In genomic region chr9:58709939-58710338, GRCm38 (mm10) we compare ENCODE assay signal across 8 mouse cellular contexts. TPM values are rescaled to one million over a fixed set of nuclear protein-coding genes. Genes with fewer than 3 reads are reported as not detected.
DNase-seq lines count a peak whose midpoint lies in the region; TF ChIP-seq lines count a peak whose summit lies in the region.
"Had no signal": no experiment of that assay in that cellular context is flagged by ENCODE, and none has a peak within 500 bp of the region (broad histone marks: within the 10 kb centered on the region; RNA-seq: fewer than 3 reads in every experiment).

No protein-coding gene starts in this region.

- TF ChIP-seq CTCF in lung, adult 2 months (IDR thresholded peaks at IDR 0.05; ENCODE audit: insufficient read depth, low read length), result peak; percentile 64
- peak; percentile 23; the same call in 1 of the 2 replicates for TF ChIP-seq CTCF in spleen, adult 2 months (IDR thresholded peaks at IDR 0.05; ENCODE audit: extremely low read depth, insufficient read depth, insufficient read length, insufficient replicate concordance)

- H3K36me3 ChIP-seq in spleen, adult 2 months (ENCODE audit: control insufficient read depth, insufficient read depth, low read length), result no peaks in the 10 kb centered on the region
- H3K36me3 ChIP-seq: limb, embryonic 15.5 days had no signal

- no peaks in the 10 kb centered on the region for H3K4me1 ChIP-seq in lung, adult 2 months (ENCODE audit: control insufficient read depth, insufficient read depth, low read length)
- no peaks in the 10 kb centered on the region for H3K4me1 ChIP-seq in spleen, adult 2 months (ENCODE audit: control insufficient read depth, insufficient read depth, insufficient read length)
- H3K4me1 ChIP-seq: limb, embryonic 15.5 days had no signal

- no peak for TF ChIP-seq POLR2A in lung, adult 2 months (IDR thresholded peaks at IDR 0.05; ENCODE audit: borderline replicate concordance, extremely low read depth, low read depth, low read length)
- no peak for TF ChIP-seq POLR2A in spleen, adult 2 months (IDR thresholded peaks at IDR 0.05; ENCODE audit: low read depth, low read length)

- peak; percentile 76 for DNase-seq in 3T3-L1 (ENCODE audit: low read depth, low spot score)
- peak; percentile 2 for DNase-seq in CD4-positive helper T cell, adult 2 months (ENCODE audit: low read depth, low spot score)
- peak; percentile 42 for DNase-seq in c-Kit-negative CD71-positive TER-119-positive erythroid progenitor cells, embryonic 14.5 days (ENCODE audit: low read depth, low spot score)
- DNase-seq in frontal cortex, adult 2 months (ENCODE audit: extremely low spot score in 1 of 2, low spot score in 1 of 2), result peak; percentile 33 to 88
- peak; percentile 78 to 83 for DNase-seq in kidney, postnatal 4 days
- peak; percentile 37 for DNase-seq in lung, adult 2 months
- DNase-seq in spleen, adult 2 months (ENCODE audit: low read depth in 1 of 2, low spot score in 2 of 2), result peak in 1 of 2 experiments; percentile 18

- 4% methylated on average over 2 of the region's 2 CpGs for WGBS in lung, adult 2 months
- 6% methylated on average over 2 of the region's 2 CpGs for WGBS in spleen, adult 2 months

- H3K4me3 ChIP-seq in lung, adult 2 months (replicated peaks; ENCODE audit: extremely low read depth, low read depth, low read length), result no peak overlapping the region
- H3K4me3 ChIP-seq in spleen, adult 2 months (ENCODE audit: extremely low read depth, insufficient read depth, insufficient read length), result no peak overlapping the region
- H3K4me3 ChIP-seq: limb, embryonic 15.5 days had no signal

- H3K27me3 ChIP-seq in spleen, adult 2 months (ENCODE audit: control insufficient read depth, insufficient read depth, low read length), result no peaks in the 10 kb centered on the region
- H3K27me3 ChIP-seq: limb, embryonic 15.5 days had no signal

- no peak overlapping the region for H3K27ac ChIP-seq in spleen, adult 2 months (ENCODE audit: insufficient read depth, low read length)
- H3K27ac ChIP-seq: limb, embryonic 15.5 days had no signal

RNA-seq across cellular contexts. Expression of gene Rec114, which starts 33.8 kb away (rescaled TPM):
- 2.0 and 2.1 TPM in 2 replicates for polyA plus RNA-seq in frontal cortex, adult 2 months (2012; rRNA removed)
- polyA plus RNA-seq in lung, adult 2 months (2012; rRNA removed), result 0.24 and 0.48 TPM in 2 replicates
- 1.8 and 5.0 TPM in 2 replicates for polyA plus RNA-seq in spleen, adult 2 months (2012; rRNA removed)
